Mouse (Mus musculus) kidney, adult 2 months (tissue): ENCODE data around the gene Ooep. TPM values are rescaled to one million over a fixed set of nuclear protein-coding genes. Genes with fewer than 3 reads are reported as not detected.

Experiments used
- DNase-seq: peaks from one replicate; pipeline ENCODE4 v3.0.0; 2021
- H3K27ac ChIP-seq: fragments of 200-500 bp; 2 replicates; pipeline ENCODE4 v1.5.1; 2012; ENCODE audit warnings: low read depth, low read length, control low read depth, inconsistent platforms; ENCODE audit not compliant: insufficient read depth
- H3K27me3 ChIP-seq: fragments of 200-500 bp; replicated peaks from 2 replicates; pipeline ENCODE4 v1.6.1; 2012; ENCODE audit warnings: mild to moderate bottlenecking, moderate library complexity, low read length, inconsistent platforms; ENCODE audit not compliant: control insufficient read depth, insufficient read depth
- H3K36me3 ChIP-seq: fragments of 200-500 bp; 2 replicates; pipeline ENCODE4 v1.6.1; 2012; ENCODE audit warnings: mild to moderate bottlenecking, moderate library complexity, low read length, inconsistent platforms; ENCODE audit not compliant: control insufficient read depth, insufficient read depth
- H3K4me1 ChIP-seq: fragments of 200-500 bp; 2 replicates; pipeline ENCODE4 v1.6.1; 2011; ENCODE audit warnings: low read length; ENCODE audit not compliant: control insufficient read depth, insufficient read depth
- H3K4me3 ChIP-seq: fragments of 200-500 bp; 2 replicates; pipeline ENCODE4 v1.5.1; 2011; ENCODE audit warnings: mild to moderate bottlenecking, low read depth, low read length, control low read depth; ENCODE audit not compliant: insufficient read depth
- CTCF ChIP-seq: fragments of 200-500 bp; conservative IDR thresholded peaks from 2 replicates; pipeline ENCODE4 v1.5.1; 2011; ENCODE audit warnings: low read depth, mild to moderate bottlenecking, control low read depth, low read length, moderate library complexity, mixed read lengths; ENCODE audit not compliant: insufficient read depth, insufficient read length
- POLR2A ChIP-seq: fragments of 200-500 bp; IDR thresholded peaks from one replicate; pipeline ENCODE4 v1.6.1; 2011; ENCODE audit warnings: low read depth, low read length, control low read depth
- WGBS: fragments of 180-500 bp; shearing (Covaris S2); methylation state at CpG from one replicate; pipeline ENCODE4 v1.1.7; 2018; 5-methylcytosine and 5-hydroxymethylcytosine counted together
- polyA plus RNA-seq: library from polyadenylated mRNA; depleted of rRNA; stranded (reverse); fragments of >200 nt; gene quantifications from 2 replicates; pipeline ENCODE4 v1.2.3, GENCODE M21; 2012; rRNA removed

The Ooep gene
- 0.03 TPM in 1 of 2 replicates, not detected in the other for polyA plus RNA-seq

DNA sequence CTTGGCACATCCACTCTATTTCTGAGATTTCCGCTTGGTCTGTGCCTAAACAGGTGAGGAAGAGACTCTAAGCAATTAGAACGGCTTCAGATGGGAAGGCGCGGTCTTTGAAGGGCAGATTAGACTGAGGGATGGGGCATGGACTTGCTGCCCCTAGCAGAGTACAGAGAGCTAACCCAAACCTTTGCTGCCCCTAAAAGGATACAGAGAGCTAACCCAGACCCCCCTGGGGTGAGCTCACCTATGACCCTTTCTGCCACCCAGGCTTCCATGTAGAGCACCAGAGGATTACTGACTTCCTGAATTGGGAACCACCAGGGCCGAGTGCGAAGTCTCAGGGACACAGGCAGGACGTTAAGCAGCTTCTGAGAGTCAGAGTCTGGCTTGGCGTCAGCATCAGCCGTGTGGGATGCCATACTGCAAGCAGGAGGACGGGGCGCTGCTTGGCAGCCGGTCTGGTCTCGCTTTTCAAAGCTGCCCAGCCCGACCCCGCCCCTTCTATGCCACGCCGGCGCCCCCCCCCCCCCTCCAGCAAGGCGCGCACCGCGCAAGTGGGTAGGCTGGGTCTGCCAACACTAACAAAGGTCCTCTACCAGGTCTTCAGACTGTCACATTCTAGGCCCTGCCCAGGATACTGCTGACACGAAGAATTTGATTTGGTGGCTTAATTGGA is at the start of gene Ooep:
Gene Ooep (minus strand): TSS at position 613 of the 673 bp plus-strand sequence.
- H3K4me3 ChIP-seq, result no peak within 1 kb of the TSS
- TF ChIP-seq POLR2A, result no peak
- TF ChIP-seq CTCF, result no peak
- no peaks in the 10 kb centered on the region for H3K4me1 ChIP-seq
- no peak within 1 kb of the TSS for H3K27ac ChIP-seq
- no peaks in the 10 kb centered on the region for H3K27me3 ChIP-seq
- WGBS, result 6% methylated on average over 23 of the region's 23 CpGs
- no peaks in the 10 kb centered on the region for H3K36me3 ChIP-seq
- no peak for DNase-seq

DNA sequence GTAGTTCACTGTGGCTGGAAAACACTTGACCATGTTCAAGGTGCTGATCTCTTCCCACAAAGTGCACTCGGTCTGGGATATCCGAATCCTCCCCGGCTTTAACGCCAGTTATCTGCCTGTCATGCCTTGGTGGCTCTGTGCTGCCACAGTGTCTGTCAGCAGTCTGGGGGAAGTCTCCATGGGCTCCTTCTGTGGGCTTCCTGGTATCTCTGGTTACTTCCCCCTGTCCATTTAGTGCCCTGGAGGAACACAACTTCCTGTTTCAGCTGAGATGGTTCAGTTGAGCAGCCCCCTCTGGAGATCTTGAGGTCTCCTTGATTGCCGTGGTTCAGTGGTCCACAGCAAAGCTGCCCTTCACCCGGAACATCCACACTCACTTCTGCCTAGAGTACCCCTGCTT is 49.7 kb upstream of the Ooep start:
- H3K27me3 ChIP-seq, result no peaks in the 10 kb centered on the region
- 70% methylated on average over 6 of the region's 6 CpGs for WGBS
- no peaks in the 10 kb centered on the region for H3K4me1 ChIP-seq
- H3K36me3 ChIP-seq, result no peaks in the 10 kb centered on the region
- TF ChIP-seq POLR2A (no peak), CTCF (no peak)
- no peak overlapping the region for H3K4me3 ChIP-seq
- H3K27ac ChIP-seq, result no peak overlapping the region
- no peak for DNase-seq

DNA sequence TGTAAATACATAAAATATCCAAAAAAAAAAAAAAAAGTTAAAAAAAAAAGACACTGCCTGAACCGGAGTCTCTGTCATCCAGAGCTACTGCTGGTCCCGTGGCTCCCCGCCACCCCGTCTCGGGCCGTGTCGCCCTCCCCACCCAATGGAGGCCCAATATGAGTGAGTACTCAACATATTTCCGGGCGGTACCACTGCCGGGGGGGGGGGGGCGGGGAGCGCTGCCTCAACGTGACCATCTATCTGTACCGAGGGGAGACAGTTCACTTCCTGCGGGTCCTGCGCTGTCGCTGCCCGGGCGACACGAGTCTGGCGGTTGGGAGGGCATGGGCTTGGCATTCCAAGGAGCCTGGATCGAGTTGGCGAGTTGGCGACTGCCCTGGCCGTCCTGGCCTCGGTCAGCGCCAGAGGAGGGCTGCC is 48.8 kb upstream of the Ooep start:
- H3K4me3 ChIP-seq, result peak overlapping the region; percentile 31
- no peaks in the 10 kb centered on the region for H3K36me3 ChIP-seq
- H3K27me3 ChIP-seq, result no peaks in the 10 kb centered on the region
- TF ChIP-seq POLR2A, result no peak
- no peak for TF ChIP-seq CTCF
- 23% methylated on average over 27 of the region's 27 CpGs for WGBS
- no peak for DNase-seq
- H3K27ac ChIP-seq, result no peak overlapping the region
- no peaks in the 10 kb centered on the region for H3K4me1 ChIP-seq

GRCm38 (mm10) chr9:78401596-78401995 is 23.1 kb upstream of the Ooep start:
- no peak for TF ChIP-seq POLR2A
- TF ChIP-seq CTCF, result no peak
- no peaks in the 10 kb centered on the region for H3K36me3 ChIP-seq
- peaks cover 1% of the 10 kb centered on the region for H3K27me3 ChIP-seq
- DNase-seq, result no peak
- H3K4me3 ChIP-seq, result no peak overlapping the region
- no peaks in the 10 kb centered on the region for H3K4me1 ChIP-seq
- no peak overlapping the region for H3K27ac ChIP-seq
- 91% methylated on average over 7 of the region's 7 CpGs for WGBS

DNA sequence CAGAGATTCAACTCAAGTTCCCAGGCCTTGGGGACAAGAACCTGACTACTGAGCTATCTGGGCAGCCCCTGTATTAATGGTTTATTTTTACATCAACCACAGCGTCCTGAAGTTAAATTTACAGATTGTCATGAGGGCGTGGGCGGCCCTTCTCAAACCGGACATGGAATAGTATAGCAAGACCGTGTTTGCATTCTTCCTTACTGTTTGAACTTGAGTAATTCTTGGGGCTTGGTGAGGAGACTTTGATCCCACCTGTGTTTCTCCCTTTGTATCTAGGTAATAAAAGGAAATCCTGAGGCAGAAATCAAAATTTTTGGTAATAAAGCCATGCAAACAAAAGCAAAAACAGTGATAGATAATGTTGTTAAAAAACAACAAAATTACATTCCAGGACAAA is 22.0 kb upstream of the Ooep start:
- no peak overlapping the region for H3K27ac ChIP-seq
- no peak for DNase-seq
- peaks cover 10% of the 10 kb centered on the region for H3K27me3 ChIP-seq
- TF ChIP-seq CTCF (no peak), POLR2A (no peak)
- no peaks in the 10 kb centered on the region for H3K36me3 ChIP-seq
- no peaks in the 10 kb centered on the region for H3K4me1 ChIP-seq
- WGBS, result 73% methylated on average over 5 of the region's 5 CpGs
- no peak overlapping the region for H3K4me3 ChIP-seq

- TF ChIP-seq POLR2A (no peak), CTCF (no peak)
- Histone ChIP-seq H3K27ac (no peak overlapping the region), H3K27me3 (peaks cover 11% of the 10 kb centered on the region), H3K36me3 (no peaks in the 10 kb centered on the region), H3K4me3 (no peak overlapping the region), H3K4me1 (no peaks in the 10 kb centered on the region)
- DNase-seq, result no peak
- WGBS, result 62% methylated on average over 9 of the region's 9 CpGs
These were observed 18.0 kb upstream of the Ooep start for GRCm38 (mm10) chr9:78396517-78396916.

DNA sequence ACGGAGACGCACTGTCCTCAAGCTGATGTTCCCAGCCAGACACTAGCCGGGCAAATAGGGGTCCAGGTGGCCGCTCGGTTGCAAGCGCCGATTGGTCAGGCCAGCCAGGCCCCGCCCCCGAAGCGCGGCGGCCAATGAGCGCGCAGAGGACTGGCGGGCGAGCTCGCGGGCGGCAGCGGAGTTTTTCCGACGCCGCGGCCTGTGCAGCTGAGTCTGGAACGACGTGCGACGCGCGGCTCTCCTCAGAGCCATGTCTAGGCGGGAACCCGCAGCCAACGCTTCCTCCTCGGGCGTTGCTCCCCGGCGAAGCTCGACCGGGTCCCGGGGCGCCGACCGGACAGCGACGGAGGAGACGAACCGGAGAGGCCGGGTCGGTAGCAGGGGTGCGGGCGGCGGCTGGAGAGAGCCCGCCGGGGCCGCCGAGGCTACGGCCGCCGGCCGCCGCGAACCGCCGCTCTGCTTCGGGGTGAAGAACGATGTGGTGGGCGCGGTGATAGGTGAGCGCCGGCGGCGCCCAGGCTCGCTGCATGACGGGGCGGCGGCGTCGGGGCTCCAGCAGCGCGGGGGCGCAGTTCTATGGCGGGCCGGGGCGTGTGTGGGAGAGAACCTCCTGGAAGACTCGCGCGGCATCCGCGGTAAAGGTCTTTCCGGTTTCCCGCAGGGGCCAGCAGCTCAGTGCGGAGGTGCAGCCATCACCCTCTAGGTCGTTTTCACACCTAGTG is 17.3 kb upstream of the Ooep start, which contains the start of gene Ddx43:
Gene Ddx43 (plus strand): TSS at position 148 of the 722 bp plus-strand sequence.
- peak; percentile 43 for DNase-seq
- 2% methylated on average over 93 of the region's 93 CpGs for WGBS
- TF ChIP-seq CTCF, result no peak
- TF ChIP-seq POLR2A, result no peak

More for the DNA sequence above, 17.3 kb upstream of the Ooep start, which contains the start of gene Ddx43:
- Histone ChIP-seq H3K27ac (no peak within 1 kb of the TSS), H3K4me3 (peak within 1 kb of the TSS; percentile 25; the same call in 1 of the 2 replicates), H3K36me3 (no peaks in the 10 kb centered on the region), H3K27me3 (peaks cover 11% of the 10 kb centered on the region), H3K4me1 (no peaks in the 10 kb centered on the region)
